Mouse (Mus musculus) CD4-positive naive resting alpha-beta T cell, adult 76 days (primary cell): ENCODE results near the gene Gm7682. TPM values are rescaled to one million over a fixed set of nuclear protein-coding genes. Genes with fewer than 3 reads are reported as not detected.

Experiments
- total RNA-seq: library from RNA; stranded (reverse); gene quantifications from one replicate; pipeline ENCODE4 v1.2.4, GENCODE M21; 2023

The Gm7682 gene
- not detected for total RNA-seq

GRCm38 (mm10) chr5:94445484-94445883 is at the start of gene Gm7682:
Gm7682 (plus strand) TSS chr5:94445784.

Other genes with a start within 250 kb of the Gm7682 start
- gene Gm3106, start 227.8 kb upstream of the Gm7682 start, total RNA-seq = not detected
- gene A430089I19Rik, start 139.0 kb upstream of the Gm7682 start, total RNA-seq = not detected
- gene Gm6502, start 131.3 kb upstream of the Gm7682 start, total RNA-seq = not detected
- not detected for gene AA792892, start 106.0 kb upstream of the Gm7682 start, total RNA-seq
- not detected for gene Gm3139, start 80.5 kb downstream of the Gm7682 start, total RNA-seq
- gene Gm3147, start 170.6 kb downstream of the Gm7682 start, total RNA-seq = not detected
- not detected for gene Gm6509, start 178.2 kb downstream of the Gm7682 start, total RNA-seq
- not detected for gene Gm6205, start 202.6 kb downstream of the Gm7682 start, total RNA-seq